Mouse (Mus musculus) urinary bladder, postnatal 25 days (tissue): ENCODE data around the gene Zdbf2.

Experiments
- DNase-seq: peaks from one replicate; pipeline ENCODE4 v3.0.0; 2022; ENCODE audit warnings: low spot score

Gene Zdbf2

GRCm38 (mm10) chr1:63272741-63273338, at the start of gene Zdbf2:
TSS of gene Zdbf2 (plus strand) at chr1:63273265.
- DNase-seq = no peak

DNA sequence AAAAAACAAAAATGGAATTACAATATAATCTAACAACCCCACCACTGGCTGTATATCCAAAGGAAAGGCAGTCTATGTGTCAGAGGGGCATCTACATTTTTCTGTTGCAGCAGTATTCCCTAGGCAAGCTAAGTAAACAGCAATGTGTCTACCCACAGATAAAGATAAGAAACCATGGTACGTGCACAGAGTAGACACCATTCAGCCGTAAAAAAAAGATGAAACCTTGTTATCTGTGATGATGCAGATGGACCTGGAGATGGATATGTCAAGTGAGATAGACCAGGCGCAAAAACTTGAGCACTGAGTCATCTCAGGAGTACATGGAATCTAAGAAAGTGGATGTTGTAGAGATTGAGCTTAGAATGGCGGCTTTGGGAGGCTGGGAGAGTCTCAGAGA, 48.1 kb upstream of the Zdbf2 start:
- no peak for DNase-seq

GRCm38 (mm10) chr1:63225890-63226289, 47.2 kb upstream of the Zdbf2 start:
- DNase-seq = no peak

DNA sequence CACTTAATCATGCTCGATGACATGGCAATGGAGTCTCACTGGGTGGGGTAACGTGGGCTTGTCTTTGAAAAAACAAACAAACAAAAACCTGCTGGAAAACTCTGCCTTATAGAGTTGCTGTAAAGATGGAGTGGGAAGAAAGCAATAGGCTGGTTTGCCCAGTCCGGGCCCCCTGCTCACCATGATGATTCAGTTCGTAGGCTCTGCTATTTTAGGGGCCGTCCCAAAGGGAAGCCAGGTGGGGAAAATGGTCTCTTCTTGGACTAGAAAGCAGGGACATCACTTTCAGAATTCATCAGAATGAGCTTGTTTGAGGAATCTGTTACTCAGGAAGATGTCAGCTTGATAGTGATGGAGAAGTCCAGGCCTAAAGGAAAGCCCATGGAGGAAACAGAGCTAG, 45.8 kb upstream of the Zdbf2 start:
- DNase-seq = no peak

GRCm38 (mm10) chr1:63237371-63237770, 35.7 kb upstream of the Zdbf2 start:
- DNase-seq = no peak

DNA sequence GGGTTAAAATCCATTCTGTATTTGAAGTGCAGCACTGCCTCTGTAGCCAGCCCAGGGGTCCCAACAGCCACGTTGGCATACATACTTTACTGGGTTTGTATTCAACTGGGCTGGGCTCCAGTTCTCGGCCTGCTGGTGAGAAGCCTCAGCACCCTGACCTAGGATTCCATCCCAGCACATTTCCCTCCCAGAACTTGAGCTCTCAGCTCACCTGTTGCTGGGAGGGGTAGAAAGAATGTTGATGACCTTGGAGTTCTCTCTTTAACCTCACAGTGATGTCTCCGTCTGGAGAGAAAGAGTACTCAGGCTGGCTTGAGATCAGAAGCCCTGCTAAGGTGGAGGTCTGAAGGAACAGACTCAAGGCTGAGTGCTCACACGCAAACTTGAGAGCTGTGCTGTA, 33.8 kb upstream of the Zdbf2 start:
- no peak for DNase-seq

- no peak for DNase-seq
These were observed 33.3 kb upstream of the Zdbf2 start for GRCm38 (mm10) chr1:63239751-63240150.

DNA sequence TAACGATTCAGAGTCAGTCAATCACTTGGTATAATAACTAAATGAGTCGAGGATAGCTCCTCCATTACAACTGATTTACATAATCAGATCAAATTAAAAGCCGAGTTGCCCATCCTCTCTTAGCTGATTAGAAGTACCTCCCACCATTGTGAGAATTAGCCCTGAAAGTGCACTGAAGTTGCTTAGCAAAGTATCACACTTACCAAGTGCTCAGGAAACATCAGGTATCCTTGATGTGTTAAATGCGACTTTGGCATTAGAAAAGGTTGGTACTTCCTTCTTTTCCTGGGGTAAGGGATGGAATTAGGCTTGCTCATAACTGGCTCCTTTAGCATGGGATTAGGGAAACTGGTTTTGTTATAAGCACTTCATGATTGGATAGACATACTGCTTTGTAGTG, 29.2 kb upstream of the Zdbf2 start:
- no peak for DNase-seq

DNA sequence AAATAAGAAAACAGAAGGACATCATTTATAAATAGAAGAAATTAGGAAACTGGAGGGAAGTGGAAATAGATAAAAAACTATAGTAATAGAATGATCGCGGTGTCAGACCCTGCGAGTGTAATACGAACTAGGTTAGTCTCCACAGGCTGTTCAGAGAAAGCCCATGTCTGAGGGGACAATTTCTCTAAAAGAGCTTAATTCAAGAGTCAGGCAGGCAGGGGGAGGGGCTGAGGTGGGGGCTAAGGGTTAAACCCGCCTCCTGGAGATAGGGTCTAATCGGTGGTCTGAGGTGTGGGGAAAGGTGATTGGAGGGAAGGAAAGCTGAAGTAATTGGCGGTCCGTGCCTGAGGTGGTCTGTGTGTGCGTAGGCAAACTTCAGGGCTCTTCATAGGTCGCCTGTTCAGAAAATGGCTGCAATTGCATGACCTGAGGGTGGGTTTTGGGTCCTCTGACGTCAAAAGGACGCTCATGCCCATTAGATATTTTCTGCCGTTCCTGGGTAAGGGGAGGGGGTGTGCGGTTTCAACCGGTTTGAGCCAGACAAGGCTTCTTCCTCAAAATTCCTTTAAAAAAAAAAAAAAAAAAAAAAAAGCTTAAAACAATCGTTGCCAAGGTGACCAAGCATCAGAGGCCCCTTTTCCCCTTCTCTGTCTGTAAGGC, 26.1 kb upstream of the Zdbf2 start:
- no peak for DNase-seq

- no peak for DNase-seq
These were observed 25.2 kb upstream of the Zdbf2 start for GRCm38 (mm10) chr1:63247831-63248359.

DNA sequence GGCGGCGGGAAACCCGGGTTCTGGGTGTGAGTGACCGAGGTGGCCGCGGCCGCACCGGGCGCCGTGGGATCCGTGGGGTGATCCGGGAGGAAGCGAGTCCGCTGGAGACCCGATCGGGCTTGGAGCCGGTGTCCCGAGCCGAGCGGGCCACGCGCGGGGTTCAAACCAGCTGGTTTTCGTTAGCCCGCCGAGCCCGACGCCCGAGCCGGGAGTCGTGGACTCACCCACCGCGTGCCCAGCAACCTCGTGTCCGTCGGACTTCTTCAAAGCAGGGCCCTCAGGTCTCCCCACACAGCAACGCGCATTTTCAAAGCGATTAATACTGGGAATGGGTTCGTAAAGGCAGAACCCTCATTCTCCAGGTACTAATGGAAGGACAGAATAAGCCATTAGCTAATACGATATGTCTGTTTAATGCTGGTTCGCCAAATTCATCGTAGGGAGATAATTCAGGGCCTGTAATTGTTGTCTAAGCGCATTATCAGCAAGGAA, 24.7 kb upstream of the Zdbf2 start:
- no peak for DNase-seq

DNA sequence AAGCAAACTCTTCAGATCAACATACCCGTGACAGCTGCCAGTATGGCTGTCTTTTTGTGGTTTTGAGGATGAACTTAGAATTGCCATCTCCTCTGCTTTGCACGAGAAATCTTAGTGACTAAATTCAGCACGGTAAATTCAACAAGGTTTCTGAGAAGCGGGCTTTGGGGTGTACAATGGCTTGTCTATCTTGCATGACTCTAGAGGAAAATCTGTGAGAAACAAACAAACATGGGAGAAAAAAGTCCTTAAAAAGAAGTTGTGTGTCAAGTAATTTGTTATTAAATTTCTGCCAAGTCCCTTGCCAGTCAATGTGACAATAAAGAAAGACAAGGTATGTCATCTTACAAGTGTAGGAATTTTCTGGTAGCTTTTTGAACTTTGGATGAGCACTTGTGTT, 23.8 kb upstream of the Zdbf2 start:
- no peak for DNase-seq

DNA sequence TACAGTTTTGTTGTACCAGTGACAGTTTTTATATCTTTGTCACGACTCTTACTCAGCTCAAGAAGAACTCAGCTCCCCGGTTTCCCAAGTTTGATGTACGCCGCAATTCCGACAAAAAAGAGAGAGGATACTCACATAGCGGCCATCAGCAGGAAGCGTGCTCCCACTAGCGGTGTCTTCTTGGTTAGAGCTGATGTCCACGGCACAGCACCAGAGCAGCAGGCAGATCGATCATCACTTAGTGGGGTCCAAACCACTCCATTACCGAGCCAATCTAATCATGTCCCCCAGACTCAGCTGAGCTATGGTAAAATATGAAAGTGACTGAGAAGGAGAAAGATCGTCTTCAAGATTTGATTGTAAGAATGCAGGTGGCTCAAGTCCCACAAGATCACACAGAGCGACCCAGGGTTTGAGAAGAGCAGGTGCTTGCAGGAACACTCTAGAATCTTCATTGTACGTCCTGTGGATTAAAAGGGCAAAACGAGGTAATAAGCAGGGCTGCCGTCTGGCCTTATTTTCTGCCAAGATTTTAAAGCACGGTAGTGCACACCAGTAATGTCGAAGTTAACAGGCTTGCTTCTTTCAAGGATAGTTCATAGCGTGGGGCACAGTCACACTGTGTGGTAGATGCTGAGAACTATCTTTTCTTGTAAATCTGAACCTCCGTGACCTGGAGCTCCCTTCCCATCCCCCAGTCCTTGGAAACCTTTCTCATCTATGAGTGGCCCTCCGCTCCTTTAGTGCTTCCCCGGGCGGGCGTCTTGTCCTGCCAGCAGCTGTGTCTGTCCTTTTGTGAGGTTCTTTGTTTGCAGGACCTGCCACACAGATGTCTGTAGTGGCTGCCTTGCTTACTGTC, 20.5 kb upstream of the Zdbf2 start:
- DNase-seq = no peak

DNA sequence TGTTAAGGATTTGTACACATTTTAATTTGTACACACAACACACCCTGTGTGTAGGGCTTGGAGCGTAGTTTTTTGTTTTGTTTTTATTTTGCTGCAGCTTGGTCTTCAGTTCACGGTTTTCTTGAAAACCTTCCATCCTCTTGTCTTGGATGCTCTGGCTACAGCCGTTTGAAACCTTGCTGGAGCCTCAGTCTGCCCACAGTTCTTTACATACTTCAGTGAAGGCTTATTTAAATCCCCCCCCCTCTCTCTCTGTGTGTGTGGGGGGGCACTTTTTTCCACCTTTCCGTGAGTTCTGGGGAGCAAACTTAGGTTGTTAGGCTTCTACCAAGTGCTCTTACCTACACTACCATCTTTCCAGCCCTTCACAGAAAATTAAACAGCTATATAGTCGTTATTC, 19.8 kb upstream of the Zdbf2 start:
- no peak for DNase-seq

GRCm38 (mm10) chr1:63255101-63255500, 18.0 kb upstream of the Zdbf2 start:
- no peak for DNase-seq

DNA sequence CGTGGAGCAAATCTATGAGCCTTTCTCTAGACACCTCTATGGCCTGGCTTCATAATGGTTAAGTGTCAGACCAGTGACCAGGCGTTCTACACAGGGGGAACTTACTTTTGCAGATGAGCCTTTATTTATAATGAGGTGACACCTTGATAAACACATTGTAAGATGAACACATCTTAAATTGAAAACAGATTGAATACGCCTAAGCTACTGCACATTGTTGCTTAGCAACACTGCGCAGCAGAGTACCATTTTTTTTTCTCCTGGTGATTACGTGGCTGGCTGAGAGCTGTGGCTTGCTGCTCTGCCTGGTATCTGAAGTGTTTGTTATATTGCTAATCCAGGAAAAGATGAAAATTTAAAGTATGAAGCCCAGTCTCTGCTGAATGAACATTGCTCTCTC, 17.0 kb upstream of the Zdbf2 start:
- no peak for DNase-seq

DNA sequence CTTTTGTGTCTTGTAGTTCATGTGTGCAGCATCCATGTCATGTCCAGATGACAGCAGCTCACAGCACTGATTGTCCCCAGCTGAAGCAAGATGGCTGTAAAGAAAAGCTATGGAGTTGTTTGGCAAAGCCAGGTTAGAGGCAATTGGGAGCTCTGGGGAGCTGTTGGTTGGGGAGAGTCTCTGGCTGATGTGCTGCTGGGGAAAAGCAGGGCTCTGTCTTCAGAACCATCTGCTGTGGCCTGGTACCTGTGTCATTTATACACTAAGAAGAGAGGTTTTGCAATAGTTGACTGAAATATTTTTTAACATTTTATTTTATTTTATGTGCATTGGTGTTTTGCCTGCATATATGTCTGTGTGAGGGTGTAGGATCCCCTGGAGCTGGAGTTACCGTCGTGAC, 14.6 kb upstream of the Zdbf2 start:
- no peak for DNase-seq

DNA sequence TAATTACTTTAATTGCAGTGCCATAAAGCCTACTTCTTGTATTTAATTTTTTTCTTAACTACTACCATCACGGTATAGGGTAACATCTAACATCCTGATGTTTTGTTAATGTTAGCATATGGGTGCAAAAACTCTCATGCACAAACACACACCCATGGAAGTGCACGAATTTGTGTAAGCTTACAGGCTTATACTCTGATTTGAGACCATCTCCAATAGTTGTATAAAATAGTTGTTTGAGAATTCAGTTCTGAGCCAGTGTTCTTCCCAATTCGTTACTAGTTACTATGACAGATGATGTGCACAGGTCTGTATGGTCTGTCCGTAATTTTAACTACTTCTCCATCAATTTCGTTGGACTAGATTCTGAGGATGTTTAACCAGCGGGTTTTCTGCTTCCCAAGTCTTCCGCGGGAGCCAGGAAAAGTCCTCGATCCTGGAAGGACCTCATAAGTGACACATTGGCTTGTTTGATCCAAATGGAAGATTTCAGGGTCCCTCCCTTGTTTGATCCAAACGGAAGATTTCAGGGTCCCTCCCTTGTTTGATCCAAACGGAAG, 13.7 kb upstream of the Zdbf2 start:
- DNase-seq = no peak

- no peak for DNase-seq
These were observed 12.9 kb upstream of the Zdbf2 start for GRCm38 (mm10) chr1:63259916-63260741.

DNA sequence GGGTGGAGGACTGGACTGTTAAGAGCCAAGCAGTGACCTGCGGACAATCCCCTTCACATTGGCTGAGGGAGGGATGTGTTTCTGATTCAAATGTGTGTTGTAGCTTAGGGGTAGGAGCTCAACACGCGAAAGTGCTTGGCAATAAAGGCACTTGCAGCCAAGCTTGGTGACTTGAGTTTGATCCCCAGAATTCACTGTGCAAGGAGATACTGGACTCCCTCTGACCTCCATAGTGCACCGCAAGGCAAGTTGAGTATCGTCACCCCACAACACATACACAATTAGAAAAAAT, 12.4 kb upstream of the Zdbf2 start:
- no peak for DNase-seq

DNA sequence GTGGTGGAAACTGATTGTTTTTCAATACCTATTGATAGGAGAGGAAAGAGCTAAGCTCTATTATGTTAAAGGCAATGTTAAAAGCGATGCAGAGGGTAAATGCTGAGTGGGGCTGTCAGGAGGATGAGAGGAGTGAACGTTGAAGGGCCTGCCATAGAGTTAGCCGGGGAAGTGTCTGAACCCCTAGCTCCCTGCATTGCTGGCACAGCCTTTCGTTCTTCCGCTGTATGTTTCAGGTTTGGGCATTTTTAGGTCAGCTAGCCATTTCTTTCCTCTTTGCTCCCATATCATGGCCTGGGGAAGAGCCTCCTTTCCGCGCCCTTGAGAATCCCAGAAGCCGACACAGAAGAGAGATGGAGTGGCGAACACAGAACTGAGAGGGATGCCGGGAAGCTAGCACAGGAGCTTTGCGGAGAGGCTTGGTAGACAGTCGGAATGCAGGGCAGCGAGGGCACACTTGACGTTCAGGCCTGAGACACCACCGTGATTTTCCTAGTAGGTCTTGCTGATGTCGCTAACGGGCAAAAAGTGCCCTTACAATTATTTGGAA, 11.9 kb upstream of the Zdbf2 start:
- no peak for DNase-seq

DNA sequence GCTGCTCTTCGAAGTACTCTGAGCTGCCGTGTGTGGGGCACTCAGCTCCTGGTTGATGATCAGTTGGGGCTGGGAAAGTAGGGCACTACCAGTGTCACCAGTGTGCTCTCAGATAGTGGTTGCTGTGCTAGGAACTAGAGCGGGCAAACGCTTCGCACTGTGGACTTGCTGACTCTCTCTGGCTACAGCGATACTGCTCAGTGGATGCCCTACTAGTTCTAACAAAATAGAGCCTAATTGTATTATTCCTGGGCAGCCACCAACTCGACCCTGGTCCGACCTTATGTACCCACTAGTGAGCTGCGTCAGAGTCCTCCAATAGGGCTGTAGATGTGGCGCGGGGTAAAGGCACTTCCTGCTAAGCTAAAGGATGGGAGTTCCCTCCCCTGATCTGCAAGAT, 9.4 kb upstream of the Zdbf2 start:
- no peak for DNase-seq
